Mouse (Mus musculus) heart, postnatal 0 days (tissue): ENCODE results near the gene Tbc1d13. TPM values are rescaled to one million over a fixed set of nuclear protein-coding genes. Genes with fewer than 3 reads are reported as not detected.
A peak's percentile ranks its signal among the peaks of the same experiment; 100 is the strongest.
"Not testable (repeated sequence)": the region's sequence is repeated elsewhere in the genome, so short reads cannot be mapped to it uniquely, and the experiment has no call there.

Experiments used
- ATAC-seq: fragments of 200-750 bp; cut with Nextera tagmentation; 2 replicates; pipeline ENCODE4 v1.8.0; 2017; ENCODE audit warnings: low read depth, moderate number of reproducible peaks, moderate library complexity; ENCODE audit not compliant: insufficient read depth
- DNase-seq: peaks from one replicate; pipeline ENCODE4 v3.0.0-alpha.2; 2016; ENCODE audit warnings: low spot score
- H3K27ac ChIP-seq: fragments of 300-500 bp; sonication (generic); 2 replicates; pipeline ENCODE4 v1.5.1; 2014; ENCODE audit warnings: low read depth, mild to moderate bottlenecking
- H3K27me3 ChIP-seq: fragments of 300-500 bp; sonication (generic); 2 replicates; pipeline ENCODE4 v1.6.1; 2014; ENCODE audit warnings: low read length, mixed read lengths; ENCODE audit not compliant: control insufficient read depth, insufficient read depth
- H3K36me3 ChIP-seq: fragments of 300-500 bp; sonication (generic); replicated peaks from 2 replicates; pipeline ENCODE4 v1.6.1; 2014; ENCODE audit warnings: low read length, mixed read lengths; ENCODE audit not compliant: control insufficient read depth, insufficient read depth
- H3K4me1 ChIP-seq: fragments of 300-500 bp; sonication (generic); 2 replicates; pipeline ENCODE4 v1.6.1; 2014; ENCODE audit warnings: antibody characterized with exemption; ENCODE audit not compliant: control insufficient read depth, insufficient read depth
- H3K4me2 ChIP-seq: fragments of 300-500 bp; sonication (generic); 2 replicates; pipeline ENCODE4 v1.6.1; 2014; ENCODE audit warnings: low read depth, mild to moderate bottlenecking, low read length, moderate library complexity
- H3K4me3 ChIP-seq: fragments of 300-500 bp; sonication (generic); 2 replicates; pipeline ENCODE4 v1.5.1; 2014; ENCODE audit warnings: low read depth, low read length
- H3K9ac ChIP-seq: fragments of 300-500 bp; sonication (generic); replicated peaks from 2 replicates; pipeline ENCODE4 v1.6.1; 2014; ENCODE audit warnings: low read depth, low read length, mixed read lengths
- H3K9me3 ChIP-seq: fragments of 300-500 bp; sonication (generic); replicated peaks from 2 replicates; pipeline ENCODE4 v1.6.1; 2016; ENCODE audit warnings: low read length; ENCODE audit not compliant: control insufficient read depth
- CTCF ChIP-seq: IDR thresholded peaks from 2 replicates; pipeline ENCODE4 v1.5.1; 2016; ENCODE audit warnings: antibody characterized with exemption, control low read depth, low read depth
- EP300 ChIP-seq: IDR thresholded peaks from 2 replicates; pipeline ENCODE4 v1.6.1; 2016; ENCODE audit warnings: antibody characterized with exemption, low read depth
- WGBS: fragments of 180-500 bp; shearing (Covaris S2); extraction: QIAGEN DNeasy Blood & Tissue Kit; methylation state at CpG from one replicate; pipeline ENCODE4 v1.1.7; 2014; 5-methylcytosine and 5-hydroxymethylcytosine counted together
- polyA plus RNA-seq: library from polyadenylated mRNA; unstranded; fragments of >200 nt; fragmentation: Nextera tagmentation; extraction: Ambion mirVana; gene quantifications from 2 replicates; pipeline ENCODE4 v1.2.1, GENCODE M21; 2015
- total RNA-seq: library from RNA; depleted of rRNA; stranded (reverse); fragments of >200 nt; gene quantifications from 2 replicates; pipeline ENCODE4 v1.2.3, GENCODE M21; 2014; ENCODE audit warnings: low replicate concordance

Gene Tbc1d13
- total and polyA plus RNA-seq, 2 experiments from 2014 or later = 2.9 to 21.4 TPM

GRCm38 (mm10) chr2:30130156-30130555 is 3.4 kb upstream of the Tbc1d13 start:
- ATAC-seq (no peak), DNase-seq (no peak)
- no peaks in the 10 kb centered on the region for H3K9me3 ChIP-seq
- 79% methylated on average over 4 of the region's 4 CpGs for WGBS
- H3K4me3 ChIP-seq = no peak overlapping the region
- TF ChIP-seq EP300 (no peak), CTCF (no peak)
- peaks cover 17% of the 10 kb centered on the region for H3K4me1 ChIP-seq
- no peaks in the 10 kb centered on the region for H3K27me3 ChIP-seq
- H3K9ac ChIP-seq = no peak overlapping the region
- H3K4me2 ChIP-seq = no peak overlapping the region
- H3K27ac ChIP-seq = no peak overlapping the region
- no peaks in the 10 kb centered on the region for H3K36me3 ChIP-seq

DNA sequence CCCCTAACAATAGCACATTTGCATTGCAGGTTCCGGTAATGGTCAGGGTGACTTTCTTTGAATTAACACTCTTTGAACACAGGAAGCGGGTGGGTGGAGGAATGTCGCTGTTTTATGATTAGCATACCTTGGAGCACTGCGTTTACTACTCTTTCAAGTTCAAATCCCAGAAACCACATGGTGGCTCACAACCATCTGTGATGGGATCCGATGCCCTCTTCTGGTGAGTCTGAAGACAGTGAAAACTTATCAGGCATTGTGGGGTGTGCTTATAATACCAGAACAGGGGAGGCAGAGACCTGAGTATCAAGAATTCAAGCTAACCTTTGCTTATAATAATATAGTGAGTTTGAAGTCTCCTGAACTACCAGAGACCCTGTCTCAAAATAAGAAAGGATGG is 2.3 kb upstream of the Tbc1d13 start:
- H3K4me2 ChIP-seq, H3K27me3 ChIP-seq, H3K9ac ChIP-seq, H3K9me3 ChIP-seq, H3K27ac ChIP-seq, H3K36me3 ChIP-seq, H3K4me3 ChIP-seq, ATAC-seq, DNase-seq: not testable (repeated sequence)
- H3K4me1 ChIP-seq = peaks cover 20% of the 10 kb centered on the region
- WGBS = 50% methylated on average over 5 of the region's 5 CpGs

DNA sequence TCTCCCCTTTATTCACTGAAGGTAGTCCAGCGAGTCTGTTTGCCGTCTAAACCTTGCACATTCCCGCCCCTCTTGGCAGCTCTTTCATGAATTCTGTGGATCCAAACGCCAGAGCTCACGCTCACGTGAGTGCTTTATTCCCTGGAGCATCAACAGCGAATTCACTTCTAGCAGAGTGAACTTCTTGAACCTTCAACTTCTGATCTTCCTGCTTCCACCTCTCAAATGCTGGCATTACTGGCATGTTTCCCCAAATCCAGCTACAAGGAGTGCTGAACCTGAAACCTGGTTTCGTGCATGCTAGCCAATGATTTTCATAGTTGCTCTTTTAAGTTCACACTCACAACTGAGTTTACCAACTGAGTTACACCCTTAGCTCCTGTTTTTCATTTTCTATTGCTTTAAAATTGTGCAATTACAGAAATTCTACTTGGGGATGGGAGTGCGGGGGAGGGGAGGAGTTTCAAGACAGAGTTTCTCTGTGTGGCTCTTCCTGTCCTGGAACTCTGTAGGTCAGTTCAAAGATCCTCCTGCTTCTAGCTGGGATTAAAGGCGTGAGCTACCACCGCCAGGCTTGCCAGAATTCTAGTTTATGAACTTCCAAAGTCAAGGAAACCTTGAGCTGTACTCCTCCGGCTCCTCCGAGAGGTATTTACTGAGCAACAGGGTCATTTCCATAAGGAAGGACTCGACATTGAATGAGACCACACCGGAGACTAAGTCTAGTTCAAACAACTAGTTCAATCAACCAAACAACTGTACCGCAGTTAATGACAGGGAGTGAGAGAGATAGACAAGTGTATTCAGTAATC is 539 bp upstream of the Tbc1d13 start:
- Histone ChIP-seq H3K4me1 (peaks cover 20% of the 10 kb centered on the region), H3K4me3 (peak overlapping the region; percentile 86), H3K27me3 (no peaks in the 10 kb centered on the region), H3K9ac (peak overlapping the region; percentile 45), H3K27ac (peak overlapping the region; percentile 85), H3K4me2 (peak overlapping the region; percentile 95), H3K9me3 (no peaks in the 10 kb centered on the region), H3K36me3 (peaks cover 9% of the 10 kb centered on the region)
- DNase-seq (peak; percentile 36), ATAC-seq (peak; percentile 49)
- no peak for TF ChIP-seq CTCF
- 0 out of 2 replicates have a peak, but pooled peaks have one; percentile 21 for TF ChIP-seq EP300
- 11% methylated on average over 16 of the region's 16 CpGs for WGBS

DNA sequence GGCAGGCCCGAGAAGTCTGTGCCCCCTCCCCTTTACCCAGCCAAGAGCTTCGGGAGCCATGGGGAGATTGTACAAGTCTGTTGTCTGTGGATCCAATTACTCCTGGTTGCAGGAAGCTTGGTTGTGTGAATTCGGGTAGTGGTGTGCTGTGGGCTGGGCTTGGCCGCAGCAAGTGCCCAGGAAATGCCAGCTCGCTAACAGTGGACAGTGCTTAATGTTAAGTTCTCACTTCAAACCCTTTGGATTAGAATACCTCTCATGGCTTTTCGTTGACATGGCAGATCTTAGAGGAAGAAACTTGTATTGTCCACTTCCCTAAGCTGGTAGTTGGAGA is 799 bp downstream of the Tbc1d13 start:
- peaks cover 20% of the 10 kb centered on the region for H3K4me1 ChIP-seq
- WGBS = 18% methylated on average over 6 of the region's 6 CpGs
- peak overlapping the region; percentile 79 for H3K9ac ChIP-seq
- H3K4me3 ChIP-seq = peak overlapping the region; percentile 86
- DNase-seq (no peak), ATAC-seq (no peak)
- H3K4me2 ChIP-seq = peak overlapping the region; percentile 95
- no peaks in the 10 kb centered on the region for H3K9me3 ChIP-seq
- H3K27ac ChIP-seq = peak overlapping the region; percentile 83
- no peak for TF ChIP-seq EP300
- H3K36me3 ChIP-seq = peaks cover 16% of the 10 kb centered on the region
- no peaks in the 10 kb centered on the region for H3K27me3 ChIP-seq

DNA sequence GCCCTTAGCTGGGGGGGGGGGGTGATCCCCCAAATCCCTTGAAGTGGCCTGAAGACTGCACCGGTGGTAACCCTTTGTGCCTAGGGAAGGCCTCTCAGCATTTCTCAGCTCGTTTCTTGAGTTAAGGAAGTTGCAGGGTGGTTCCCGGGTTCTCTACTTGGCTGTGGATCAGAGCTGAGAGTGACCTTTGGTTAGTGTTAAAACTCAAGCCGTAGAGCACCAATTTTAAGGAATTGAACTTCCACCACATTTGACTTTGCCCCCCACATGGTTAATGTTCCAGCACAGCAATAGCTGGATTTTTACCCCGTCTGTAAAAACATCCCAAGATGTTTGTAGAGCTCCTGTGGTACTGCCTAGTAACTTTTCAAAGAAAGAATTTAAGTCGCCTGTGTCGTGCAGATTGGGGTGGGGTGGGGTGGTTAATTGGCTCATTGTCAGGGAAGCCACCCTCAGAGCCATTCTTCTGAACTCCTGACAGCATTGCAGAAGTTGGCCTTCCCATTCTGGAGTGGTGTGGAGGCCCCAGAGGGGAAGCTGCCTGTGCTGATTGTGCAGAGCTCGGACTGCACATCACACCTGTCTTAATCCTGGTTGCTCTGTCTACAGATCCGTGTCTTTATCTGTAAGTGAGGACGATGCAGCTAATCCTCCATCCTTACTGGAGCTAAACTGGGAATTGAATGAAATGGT is 1.5 kb downstream of the Tbc1d13 start:
- H3K9ac ChIP-seq = peak overlapping the region; percentile 79; the same call in 1 of the 2 replicates
- ATAC-seq (no peak), DNase-seq (no peak)
- H3K4me1 ChIP-seq = peaks cover 20% of the 10 kb centered on the region
- peak overlapping the region; percentile 95 for H3K4me2 ChIP-seq
- H3K9me3 ChIP-seq = no peaks in the 10 kb centered on the region
- H3K27me3 ChIP-seq = no peaks in the 10 kb centered on the region
- H3K4me3 ChIP-seq = peak overlapping the region; percentile 86
- TF ChIP-seq EP300 = no peak
- no peak for TF ChIP-seq CTCF
- H3K27ac ChIP-seq = peak overlapping the region; percentile 83; the same call in 1 of the 2 replicates
- H3K36me3 ChIP-seq = peaks cover 20% of the 10 kb centered on the region
- 56% methylated on average over 10 of the region's 10 CpGs for WGBS
